10 mouse cellular contexts compared by ENCODE assay signal in genomic region chr14:25225214-25225613, GRCm38 (mm10).
A peak's percentile ranks its signal among the peaks of the same experiment; 100 is the strongest.
DNase-seq lines count a peak whose midpoint lies in the region; ATAC-seq and TF ChIP-seq lines count a peak whose summit lies in the region.
"Had no signal": no experiment of that assay in that cellular context is flagged by ENCODE, and none has a peak within 500 bp of the region (broad histone marks: within the 10 kb centered on the region; RNA-seq: fewer than 3 reads in every experiment).

No protein-coding gene starts in this region.

- WGBS in hindbrain, embryonic 10.5 days, result 58% methylated on average over 3 of the region's 3 CpGs
- 57% methylated on average over 3 of the region's 3 CpGs for WGBS in hindbrain, embryonic 11.5 days
- WGBS in forebrain, postnatal 0 days, result 49% methylated on average over 3 of the region's 3 CpGs
- 38% methylated on average over 3 of the region's 3 CpGs for WGBS in midbrain, embryonic 15.5 days

- H3K27ac ChIP-seq in hindbrain, embryonic 10.5 days, result peak overlapping the region; percentile 86
- H3K27ac ChIP-seq in hindbrain, embryonic 11.5 days (ENCODE audit: low read depth, low read length), result no peak overlapping the region
- H3K27ac ChIP-seq in forebrain, postnatal 0 days (ENCODE audit: low read depth, low read length), result peak overlapping the region; percentile 80
- H3K27ac ChIP-seq in midbrain, embryonic 15.5 days, result peak overlapping the region; percentile 78

- H3K4me2 ChIP-seq in hindbrain, embryonic 11.5 days (replicated peaks; ENCODE audit: low read depth, low read length), result no peak overlapping the region
- H3K4me2 ChIP-seq in forebrain, postnatal 0 days (ENCODE audit: low read depth), result no peak overlapping the region
- no peak overlapping the region for H3K4me2 ChIP-seq in midbrain, embryonic 15.5 days

- ATAC-seq in hindbrain, embryonic 11.5 days (ENCODE audit: low FRiP score), result no peak
- no peak for ATAC-seq in forebrain, postnatal 0 days
- ATAC-seq in midbrain, embryonic 15.5 days (replicated peaks), result no peak

- no peak overlapping the region for H3K9ac ChIP-seq in hindbrain, embryonic 11.5 days (ENCODE audit: low read depth, low read length)
- H3K9ac ChIP-seq in forebrain, postnatal 0 days, result no peak overlapping the region
- H3K9ac ChIP-seq in midbrain, embryonic 15.5 days, result no peak overlapping the region
- H3K9ac ChIP-seq: liver, embryonic 13.5 days had no signal

- DNase-seq in hindbrain, embryonic 10.5 days (ENCODE audit: low spot score), result no peak
- DNase-seq in hindbrain, embryonic 11.5 days (ENCODE audit: low spot score), result no peak
- DNase-seq in cerebellum, postnatal 36 days, result peak; percentile 33 to 43
- peak; percentile 42 for DNase-seq in forebrain, postnatal 0 days
- DNase-seq in yolk sac, embryonic 10.5 days (ENCODE audit: low spot score), result no peak
- DNase-seq in testis, postnatal 14 days (ENCODE audit: low spot score), result no peak
- DNase-seq in urinary bladder, postnatal 10 days (ENCODE audit: low spot score), result no peak
- DNase-seq: kidney, postnatal 4 days; liver, embryonic 13.5 days had no signal

- H3K36me3 ChIP-seq in hindbrain, embryonic 10.5 days, result no peaks in the 10 kb centered on the region
- no peaks in the 10 kb centered on the region for H3K36me3 ChIP-seq in hindbrain, embryonic 11.5 days (ENCODE audit: control insufficient read depth, insufficient read depth, low read length)
- no peaks in the 10 kb centered on the region for H3K36me3 ChIP-seq in forebrain, postnatal 0 days (ENCODE audit: insufficient read depth)
- no peaks in the 10 kb centered on the region for H3K36me3 ChIP-seq in midbrain, embryonic 15.5 days (replicated peaks)
- H3K36me3 ChIP-seq: liver, embryonic 13.5 days had no signal

- TF ChIP-seq CTCF in forebrain, postnatal 0 days (IDR thresholded peaks at IDR 0.05; ENCODE audit: low read depth), result no peak

- H3K9me3 ChIP-seq in hindbrain, embryonic 10.5 days, result no peaks in the 10 kb centered on the region
- no peaks in the 10 kb centered on the region for H3K9me3 ChIP-seq in hindbrain, embryonic 11.5 days (ENCODE audit: control insufficient read depth, low read length)
- H3K9me3 ChIP-seq in forebrain, postnatal 0 days (ENCODE audit: low read length), result no peaks in the 10 kb centered on the region
- no peaks in the 10 kb centered on the region for H3K9me3 ChIP-seq in midbrain, embryonic 15.5 days
- H3K9me3 ChIP-seq: liver, embryonic 13.5 days had no signal

- peaks cover 79% of the 10 kb centered on the region for H3K4me1 ChIP-seq in hindbrain, embryonic 10.5 days (replicated peaks)
- H3K4me1 ChIP-seq in hindbrain, embryonic 11.5 days (replicated peaks; ENCODE audit: control insufficient read depth, insufficient read depth, low read length), result peaks cover 9% of the 10 kb centered on the region
- H3K4me1 ChIP-seq in forebrain, postnatal 0 days (ENCODE audit: insufficient read depth), result peaks cover 25% of the 10 kb centered on the region
- H3K4me1 ChIP-seq in midbrain, embryonic 15.5 days, result peaks cover 47% of the 10 kb centered on the region

- H3K27me3 ChIP-seq in hindbrain, embryonic 10.5 days (ENCODE audit: insufficient read depth, poor library complexity, severe bottlenecking), result peaks cover 20% of the 10 kb centered on the region
- no peaks in the 10 kb centered on the region for H3K27me3 ChIP-seq in hindbrain, embryonic 11.5 days (ENCODE audit: control insufficient read depth, insufficient read depth, low read length)
- H3K27me3 ChIP-seq in forebrain, postnatal 0 days (ENCODE audit: insufficient read depth, low read length), result no peaks in the 10 kb centered on the region
- no peaks in the 10 kb centered on the region for H3K27me3 ChIP-seq in midbrain, embryonic 15.5 days (replicated peaks)
- H3K27me3 ChIP-seq: liver, embryonic 13.5 days had no signal

- H3K4me3 ChIP-seq in hindbrain, embryonic 10.5 days, result no peak overlapping the region
- H3K4me3 ChIP-seq in hindbrain, embryonic 11.5 days (ENCODE audit: low read depth, low read length), result no peak overlapping the region
- H3K4me3 ChIP-seq in forebrain, postnatal 0 days (ENCODE audit: low read depth, low read length), result no peak overlapping the region
- H3K4me3 ChIP-seq in midbrain, embryonic 15.5 days, result no peak overlapping the region
- H3K4me3 ChIP-seq: liver, embryonic 13.5 days had no signal

Comparison
In these comparisons a context has a peak if more than half of its experiments do, and no peak if none do; other contexts are left out.
1. DNase-seq: peak in cerebellum, postnatal 36 days (2 of 2) and forebrain, postnatal 0 days (single experiment); none in hindbrain, embryonic 10.5 days (single experiment), hindbrain, embryonic 11.5 days (single experiment), yolk sac, embryonic 10.5 days (single experiment), testis, postnatal 14 days (single experiment) and urinary bladder, postnatal 10 days (single experiment).